Mouse (Mus musculus) erythroblast, embryonic 14.5 days (primary cell): Measurements from ENCODE around the gene Thbs3. TPM values are rescaled to one million over a fixed set of nuclear protein-coding genes. Genes with fewer than 3 reads are reported as not detected.

Source experiments
- H3K27me3 ChIP-seq: 2 replicates; pipeline ENCODE4 v1.6.1; 2012; ENCODE audit warnings: inconsistent platforms; ENCODE audit not compliant: control insufficient read depth
- H3K36me3 ChIP-seq: 2 replicates; pipeline ENCODE4 v1.6.1; 2012; ENCODE audit warnings: mild to moderate bottlenecking, inconsistent platforms; ENCODE audit not compliant: control insufficient read depth
- H3K4me1 ChIP-seq: 2 replicates; pipeline ENCODE4 v1.6.1; 2012; ENCODE audit warnings: inconsistent platforms; ENCODE audit not compliant: control insufficient read depth
- H3K4me3 ChIP-seq: replicated peaks from 2 replicates; pipeline ENCODE3; 2012; ENCODE audit warnings: moderate library complexity, mild to moderate bottlenecking, inconsistent platforms
- H3K9me3 ChIP-seq: 2 replicates; pipeline ENCODE4 v1.6.1; 2012; ENCODE audit warnings: low read length, inconsistent platforms, mixed read lengths; ENCODE audit not compliant: control insufficient read depth
- GATA1 ChIP-seq: IDR thresholded peaks from 2 replicates; pipeline ENCODE4 v1.6.1; 2012; ENCODE audit warnings: low read length, inconsistent platforms, mixed read lengths
- TAL1 ChIP-seq: IDR thresholded peaks from 3 replicates; pipeline ENCODE4 v1.6.1; 2012; ENCODE audit warnings: low read length, inconsistent platforms, mixed read lengths
- polyA plus RNA-seq: library from polyadenylated mRNA; stranded (reverse); fragments of >175 nt; gene quantifications from 2 replicates; pipeline ENCODE4 v1.2.3, GENCODE M21; 2012

Gene Thbs3
- polyA plus RNA-seq, 1 experiment, result 0.04 TPM

- peaks cover 47% of the 10 kb centered on the region for H3K36me3 ChIP-seq
- H3K27me3 ChIP-seq, result no peaks in the 10 kb centered on the region
- H3K4me3 ChIP-seq, result no peak overlapping the region
- H3K4me1 ChIP-seq, result peaks cover 57% of the 10 kb centered on the region
- no peaks in the 10 kb centered on the region for H3K9me3 ChIP-seq
- TF ChIP-seq TAL1 (no peak), GATA1 (no peak)
These were observed 33.1 kb upstream of the Thbs3 start for GRCm38 (mm10) chr3:89181749-89182500.

GRCm38 (mm10) chr3:89182531-89183057 is 32.4 kb upstream of the Thbs3 start:
- Histone ChIP-seq H3K36me3 (peaks cover 47% of the 10 kb centered on the region), H3K4me1 (peaks cover 56% of the 10 kb centered on the region), H3K4me3 (peak overlapping the region; percentile 65), H3K27me3 (no peaks in the 10 kb centered on the region), H3K9me3 (no peaks in the 10 kb centered on the region)
- TF ChIP-seq TAL1 (no peak), GATA1 (no peak)

GRCm38 (mm10) chr3:89183058-89183958 is 31.7 kb upstream of the Thbs3 start, which contains the start of gene Fam189b:
Gene Fam189b (plus strand): TSS chr3:89183143.
- Histone ChIP-seq H3K9me3 (no peaks in the 10 kb centered on the region), H3K27me3 (peaks cover 2% of the 10 kb centered on the region; the same call in 1 of the 2 replicates), H3K4me1 (peaks cover 49% of the 10 kb centered on the region), H3K36me3 (peaks cover 46% of the 10 kb centered on the region), H3K4me3 (peak within 1 kb of the TSS; percentile 65)
- TF ChIP-seq TAL1 (no peak), GATA1 (no peak)

GRCm38 (mm10) chr3:89183959-89184315 is 31.0 kb upstream of the Thbs3 start:
- TF ChIP-seq GATA1 (no peak), TAL1 (no peak)
- H3K9me3 ChIP-seq, result no peaks in the 10 kb centered on the region
- H3K4me3 ChIP-seq, result peak overlapping the region; percentile 65
- peaks cover 40% of the 10 kb centered on the region for H3K36me3 ChIP-seq
- peaks cover 43% of the 10 kb centered on the region for H3K4me1 ChIP-seq
- H3K27me3 ChIP-seq, result peaks cover 8% of the 10 kb centered on the region; the same call in 1 of the 2 replicates

- Histone ChIP-seq H3K4me3 (no peak overlapping the region), H3K27me3 (peaks cover 21% of the 10 kb centered on the region), H3K36me3 (peaks cover 7% of the 10 kb centered on the region), H3K4me1 (peaks cover 29% of the 10 kb centered on the region), H3K9me3 (no peaks in the 10 kb centered on the region)
- TF ChIP-seq TAL1, result no peak
- TF ChIP-seq GATA1, result no peak
These were observed 27.8 kb upstream of the Thbs3 start for GRCm38 (mm10) chr3:89187197-89187596.

- H3K9me3 ChIP-seq, result no peaks in the 10 kb centered on the region
- peaks cover under 1% of the 10 kb centered on the region for H3K36me3 ChIP-seq
- TF ChIP-seq GATA1 (no peak), TAL1 (no peak)
- H3K27me3 ChIP-seq, result peaks cover 21% of the 10 kb centered on the region
- H3K4me1 ChIP-seq, result peaks cover 22% of the 10 kb centered on the region
- no peak overlapping the region for H3K4me3 ChIP-seq
These were observed 27.1 kb upstream of the Thbs3 start for GRCm38 (mm10) chr3:89187690-89188477.

GRCm38 (mm10) chr3:89188478-89188875 is 26.5 kb upstream of the Thbs3 start:
- peaks cover 16% of the 10 kb centered on the region for H3K4me1 ChIP-seq
- no peak overlapping the region for H3K4me3 ChIP-seq
- H3K9me3 ChIP-seq, result no peaks in the 10 kb centered on the region
- no peaks in the 10 kb centered on the region for H3K36me3 ChIP-seq
- TF ChIP-seq GATA1 (no peak), TAL1 (no peak)
- H3K27me3 ChIP-seq, result peaks cover 21% of the 10 kb centered on the region

GRCm38 (mm10) chr3:89190436-89190835 is 24.5 kb upstream of the Thbs3 start:
- H3K27me3 ChIP-seq, result peaks cover 21% of the 10 kb centered on the region
- H3K36me3 ChIP-seq, result no peaks in the 10 kb centered on the region
- peaks cover 13% of the 10 kb centered on the region for H3K4me1 ChIP-seq
- H3K9me3 ChIP-seq, result no peaks in the 10 kb centered on the region
- H3K4me3 ChIP-seq, result no peak overlapping the region
- no peak for TF ChIP-seq TAL1
- TF ChIP-seq GATA1, result no peak
